Mouse (Mus musculus) heart, adult 9 months (tissue): ENCODE data around the gene Bphl.
"Not testable (repeated sequence)": the region's sequence is repeated elsewhere in the genome, so short reads cannot be mapped to it uniquely, and the experiment has no call there.

ENCODE experiments used
- DNase-seq, 2 experiments: peaks; one replicate each; pipeline ENCODE4 v3.0.0; 2022; ENCODE audit warnings: low spot score in 2 of 2

Gene Bphl

GRCm38 (mm10) chr13:34051692-34052091, 14.3 kb downstream of the Bphl start:
- no peak for DNase-seq

DNA sequence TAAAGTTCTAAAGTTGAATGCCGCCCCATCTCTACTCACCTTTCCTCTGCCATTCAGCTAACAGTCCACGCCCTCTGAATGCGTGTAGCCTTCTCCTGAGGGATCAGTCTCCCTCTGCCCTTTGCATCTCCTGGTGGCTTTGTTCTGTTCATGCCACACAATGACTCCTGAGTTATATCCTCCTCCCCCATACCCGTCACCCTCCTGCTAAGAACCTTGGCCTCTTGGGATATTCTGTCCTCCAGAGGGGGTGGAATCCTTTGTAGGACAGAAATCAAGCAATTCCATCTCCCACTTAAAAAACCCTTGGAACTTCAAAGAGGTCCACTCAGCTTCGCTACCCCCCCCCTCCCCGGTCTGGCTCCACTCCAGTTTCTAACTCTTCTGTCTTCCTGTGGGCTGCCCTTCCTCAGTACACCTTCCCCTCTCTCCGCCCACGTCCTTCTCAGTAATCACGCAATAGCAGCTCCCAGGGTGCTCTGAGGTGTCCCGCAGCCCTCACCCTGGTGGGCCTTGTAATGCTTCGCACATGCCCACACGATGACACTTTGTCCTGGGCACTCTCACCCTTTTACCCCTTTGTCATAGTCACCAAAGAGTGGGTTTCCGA, 16.4 kb downstream of the Bphl start:
- DNase-seq = no peak

- no peak for DNase-seq
These were observed 17.0 kb downstream of the Bphl start for GRCm38 (mm10) chr13:34054391-34054790.

DNA sequence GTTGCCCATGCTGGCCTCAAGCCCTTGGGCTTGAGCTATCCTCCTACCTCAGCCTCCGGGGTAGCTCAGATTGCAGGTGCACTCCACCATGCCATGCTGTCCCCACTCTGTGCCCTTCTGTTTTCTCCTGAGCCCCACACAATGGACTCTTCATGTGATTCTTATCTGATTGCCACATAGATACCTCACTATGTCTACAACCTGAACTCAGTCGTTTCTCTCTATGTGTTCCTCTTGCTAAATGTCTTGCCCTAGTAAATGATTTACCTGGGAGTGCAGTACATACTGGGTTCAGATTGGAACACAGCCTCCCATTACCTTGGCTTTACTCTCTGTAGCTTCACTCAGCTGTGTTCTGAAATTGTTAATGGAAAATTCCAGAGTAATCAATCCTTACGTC, 17.6 kb downstream of the Bphl start:
- no peak for DNase-seq

DNA sequence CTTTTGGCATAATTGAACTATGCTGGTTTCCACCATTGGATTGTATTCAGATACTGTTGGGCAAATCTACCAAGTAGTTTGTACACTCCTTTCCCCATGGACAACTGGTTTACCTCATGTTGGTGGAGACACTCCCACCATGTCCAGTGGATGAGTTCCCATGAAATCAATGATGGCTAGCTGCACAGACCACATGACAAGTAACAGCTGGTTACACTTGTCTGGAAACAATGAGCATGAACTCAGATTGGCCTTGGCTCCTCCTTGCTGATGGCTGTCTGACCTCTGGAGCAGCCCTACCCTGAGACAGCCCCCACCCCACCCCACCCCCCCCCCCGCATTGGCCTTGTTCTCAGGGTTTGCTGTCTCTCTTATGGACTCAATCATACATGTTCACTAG, 19.9 kb downstream of the Bphl start:
- DNase-seq = no peak

GRCm38 (mm10) chr13:34060061-34060460, 22.7 kb downstream of the Bphl start:
- DNase-seq = no peak

- DNase-seq = no peak
These were observed 25.1 kb downstream of the Bphl start for GRCm38 (mm10) chr13:34062466-34062865.

DNA sequence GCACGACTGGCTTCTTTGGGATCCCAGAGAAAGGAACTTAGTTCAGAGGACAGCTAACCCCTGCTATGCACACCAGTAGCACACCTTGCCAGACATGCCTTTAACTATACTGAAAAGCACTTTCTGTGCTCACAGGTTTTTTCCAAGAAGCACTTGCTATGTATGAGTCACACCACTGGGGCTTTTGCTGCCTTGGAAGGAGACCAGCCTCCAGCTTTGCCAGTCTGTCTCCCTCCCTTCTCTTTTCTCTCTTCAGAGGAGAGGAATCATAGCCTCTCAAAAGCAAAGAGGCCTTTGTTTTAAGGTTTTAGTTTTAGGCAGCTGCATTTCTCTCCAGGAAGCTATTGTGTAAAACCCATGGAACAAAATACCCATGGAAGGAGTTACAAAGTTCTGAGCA, 29.0 kb downstream of the Bphl start:
- DNase-seq = peak in 1 of 2 experiments; percentile 23

DNA sequence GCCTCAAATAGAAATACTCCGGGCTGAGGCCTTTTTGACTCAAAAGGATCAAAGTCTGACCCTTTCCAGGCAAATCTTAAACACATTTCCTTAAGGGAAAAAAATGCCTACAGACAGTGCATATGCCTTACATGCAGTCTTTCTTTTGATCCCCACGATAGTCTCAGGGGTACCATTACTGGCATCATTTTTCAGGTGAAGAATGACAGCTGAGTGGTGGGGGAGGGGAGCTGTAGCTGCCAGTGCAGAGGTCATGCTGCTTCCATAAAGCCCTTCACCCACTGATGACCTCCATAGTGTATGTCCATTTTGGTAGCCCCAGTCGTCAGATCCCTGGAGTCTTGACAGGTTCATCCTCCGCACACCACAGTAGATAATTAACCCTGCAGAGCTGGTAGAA, 32.9 kb downstream of the Bphl start:
- no peak for DNase-seq

DNA sequence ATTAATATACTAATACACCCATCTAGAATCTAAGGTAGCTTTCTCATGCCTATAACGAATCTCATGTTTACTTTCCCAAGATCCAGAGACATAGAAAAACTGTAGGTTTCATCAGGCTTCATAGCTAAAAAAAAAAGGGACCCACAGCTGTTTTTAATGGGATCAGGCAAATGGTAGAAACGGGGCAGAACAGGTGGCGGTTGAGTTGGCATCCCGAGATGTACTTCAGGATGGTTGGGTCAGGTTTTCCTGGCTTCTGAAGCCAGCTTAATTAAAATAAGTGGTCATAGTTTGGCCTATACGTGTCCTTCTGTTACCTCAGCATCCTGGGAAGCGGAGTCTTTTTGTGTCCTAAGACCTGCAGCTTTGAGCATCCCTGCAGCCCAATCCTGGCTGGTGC, 34.4 kb downstream of the Bphl start:
- no peak for DNase-seq

DNA sequence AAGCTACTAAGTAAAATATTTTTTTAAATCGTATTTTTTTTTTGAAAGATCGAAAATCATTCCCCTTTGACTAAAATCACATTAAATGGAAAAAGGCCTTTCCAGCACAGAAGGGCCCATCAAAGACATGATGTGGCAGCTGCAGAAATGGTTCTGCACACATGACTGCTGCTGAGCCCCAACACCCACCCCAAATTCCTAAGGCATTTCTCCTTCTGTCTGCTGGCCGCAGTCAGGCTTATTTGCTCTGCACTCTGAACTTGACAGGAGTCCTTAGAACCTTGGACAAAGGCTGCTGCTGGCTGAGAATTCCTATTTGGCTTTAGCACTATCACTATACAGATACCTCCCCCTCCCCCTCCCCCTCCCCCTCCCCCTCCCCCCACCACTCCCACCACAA, 35.5 kb downstream of the Bphl start:
- DNase-seq = no peak

DNA sequence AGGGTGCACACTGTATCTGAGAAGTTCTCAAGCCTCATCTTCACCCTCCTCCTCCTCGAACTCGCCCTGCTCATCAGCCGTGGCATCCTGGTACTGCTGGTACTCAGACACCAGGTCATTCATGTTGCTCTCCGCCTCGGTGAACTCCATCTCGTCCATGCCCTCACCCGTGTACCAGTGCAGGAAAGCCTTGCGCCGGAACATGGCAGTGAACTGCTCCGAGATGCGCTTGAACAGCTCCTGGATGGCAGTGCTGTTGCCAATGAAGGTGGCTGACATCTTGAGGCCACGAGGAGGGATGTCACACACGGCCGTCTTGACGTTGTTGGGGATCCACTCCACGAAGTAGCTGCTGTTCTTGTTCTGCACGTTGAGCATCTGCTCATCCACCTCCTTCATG, 37.0 kb downstream of the Bphl start:
- not testable (repeated sequence) for DNase-seq

GRCm38 (mm10) chr13:34075893-34076292, 38.5 kb downstream of the Bphl start:
- DNase-seq = not testable (repeated sequence)

DNA sequence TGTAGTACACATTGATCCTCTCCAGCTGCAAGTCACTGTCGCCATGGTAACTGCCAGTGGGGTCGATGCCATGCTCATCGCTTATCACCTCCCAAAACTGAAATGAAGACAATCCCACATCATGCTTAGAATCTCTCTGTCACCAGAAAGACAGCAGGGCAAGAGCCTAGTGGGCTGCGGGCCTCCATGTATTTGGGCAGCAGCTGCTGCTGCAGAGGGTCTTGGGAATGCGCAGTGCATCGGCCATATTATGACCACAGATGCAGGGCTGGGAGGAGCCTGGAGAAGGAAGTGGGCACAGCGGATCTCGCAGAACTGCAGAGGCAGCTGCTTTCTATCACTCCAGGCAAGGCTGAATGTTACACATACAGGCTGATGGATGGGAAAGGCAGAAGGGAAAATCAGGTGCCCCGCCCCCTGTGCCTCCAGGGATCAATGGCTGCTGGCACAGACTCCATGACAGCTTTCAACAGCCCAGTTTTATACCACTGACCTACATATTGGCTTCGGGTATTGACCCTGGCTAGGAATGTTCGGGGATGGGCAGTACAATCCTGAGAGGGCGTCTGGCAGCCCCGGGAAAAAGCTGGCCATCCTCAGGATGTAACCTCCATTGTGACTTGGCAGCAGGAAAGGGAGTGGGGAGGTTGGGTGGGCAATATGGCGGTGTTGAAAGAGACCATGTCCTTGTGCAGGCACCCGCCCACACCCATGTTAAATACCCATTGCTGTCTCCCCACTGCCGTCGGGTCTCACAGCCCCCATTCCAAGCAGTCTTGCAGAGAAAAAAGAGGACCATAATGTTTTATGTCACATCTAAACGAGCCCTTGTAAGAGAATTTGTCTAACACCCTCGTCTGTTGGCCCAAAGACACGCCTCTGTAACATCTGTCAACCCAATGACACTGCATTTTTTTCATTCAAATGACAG, 39.4 kb downstream of the Bphl start:
- peak; percentile 52 to 57 for DNase-seq

GRCm38 (mm10) chr13:34077492-34078271, 40.3 kb downstream of the Bphl start, which contains the start of gene Tubb2a:
Tubb2a (minus strand) TSS chr13:34078007.
- DNase-seq = peak; percentile 95

DNA sequence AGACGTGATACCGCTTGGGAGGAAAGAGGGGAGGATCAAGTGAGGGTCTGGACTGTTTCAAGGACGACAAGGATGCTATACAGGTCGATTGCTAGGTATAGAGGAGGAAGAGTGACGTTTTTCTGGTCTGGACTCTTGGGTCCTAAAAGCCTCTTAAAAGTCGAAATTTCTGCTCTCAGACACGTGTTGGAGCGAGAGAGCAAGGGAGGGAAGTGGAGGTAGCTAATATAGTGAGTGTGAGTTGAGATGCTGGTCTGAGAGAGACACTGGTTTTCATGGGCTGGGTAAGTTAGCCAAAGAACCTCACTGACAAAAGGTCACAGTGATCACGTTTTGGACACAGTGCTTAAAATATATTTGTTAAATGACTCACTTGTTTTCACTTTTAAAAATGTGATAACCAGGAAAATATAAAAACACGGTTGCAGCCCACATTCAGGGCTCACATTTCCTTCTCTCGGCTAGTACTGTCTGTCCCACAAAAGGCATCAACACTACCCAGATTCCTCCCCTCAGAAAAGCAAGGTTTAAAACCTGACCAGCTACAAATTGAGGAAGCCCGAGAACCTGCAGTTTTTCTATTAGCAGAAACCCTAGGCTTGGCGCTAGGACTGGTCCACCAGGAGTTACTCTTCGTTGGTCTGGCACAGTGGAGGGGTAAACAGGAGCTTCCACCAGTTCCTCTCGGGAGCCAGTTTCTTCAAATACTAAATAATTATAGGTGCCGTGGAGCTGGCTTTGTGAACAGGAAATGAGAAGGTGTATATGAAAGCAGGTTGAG, 41.3 kb downstream of the Bphl start:
- DNase-seq = no peak

DNA sequence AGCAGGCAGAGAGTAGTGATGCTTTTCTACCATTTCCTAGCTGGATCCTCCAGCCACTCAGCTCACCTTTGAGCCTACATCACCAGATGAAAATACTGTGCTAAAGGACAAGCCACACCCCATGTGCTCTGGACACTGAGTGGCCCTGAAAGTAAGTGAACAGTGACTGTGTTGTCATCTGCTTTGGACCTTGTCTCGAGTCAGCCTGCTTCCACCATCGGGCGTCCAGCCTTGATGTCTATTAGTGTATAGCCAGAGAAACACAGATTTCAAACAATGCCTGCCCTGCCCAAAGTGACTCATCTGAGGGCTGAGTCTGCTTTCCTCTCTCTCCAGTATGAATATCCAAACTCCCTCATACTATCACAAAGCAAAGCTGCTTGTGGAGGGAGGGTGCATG, 42.4 kb downstream of the Bphl start:
- no peak for DNase-seq

GRCm38 (mm10) chr13:34081926-34082325, 44.5 kb downstream of the Bphl start:
- no peak for DNase-seq

DNA sequence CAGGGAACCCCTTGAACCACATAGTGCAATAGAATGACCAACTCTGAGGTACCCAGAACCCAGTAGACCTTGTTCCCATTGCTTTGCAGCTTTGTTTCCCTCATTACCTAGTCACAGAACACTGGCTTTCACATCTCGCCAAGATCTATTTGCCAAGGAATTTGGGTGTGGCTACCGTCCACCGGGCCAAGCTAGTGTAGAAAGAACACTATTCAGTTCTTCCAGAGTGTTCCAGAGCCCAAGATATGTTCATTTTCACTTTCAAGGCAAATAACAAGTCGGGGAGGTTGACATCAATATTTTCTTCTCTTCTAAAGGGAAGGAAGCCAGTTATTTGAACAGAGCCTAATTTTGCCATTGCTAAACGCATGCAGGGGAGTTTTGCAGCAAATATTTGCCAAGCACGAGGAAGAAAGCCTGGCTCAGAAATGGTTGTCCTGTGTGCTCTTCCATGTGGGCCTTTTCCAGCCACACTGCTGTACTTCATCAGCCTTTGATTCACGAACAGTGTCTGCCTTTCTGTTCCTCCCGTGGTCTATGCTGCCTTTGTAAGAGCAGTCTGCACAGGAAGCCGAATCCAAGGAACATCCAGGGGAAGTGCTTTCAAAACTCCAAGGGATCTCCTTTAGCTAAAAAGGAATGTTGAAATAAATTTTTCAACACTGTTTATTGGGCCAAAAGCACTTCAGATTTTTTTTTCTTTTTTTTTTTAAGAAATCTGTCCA, 46.8 kb downstream of the Bphl start:
- peak; percentile 85 for DNase-seq

DNA sequence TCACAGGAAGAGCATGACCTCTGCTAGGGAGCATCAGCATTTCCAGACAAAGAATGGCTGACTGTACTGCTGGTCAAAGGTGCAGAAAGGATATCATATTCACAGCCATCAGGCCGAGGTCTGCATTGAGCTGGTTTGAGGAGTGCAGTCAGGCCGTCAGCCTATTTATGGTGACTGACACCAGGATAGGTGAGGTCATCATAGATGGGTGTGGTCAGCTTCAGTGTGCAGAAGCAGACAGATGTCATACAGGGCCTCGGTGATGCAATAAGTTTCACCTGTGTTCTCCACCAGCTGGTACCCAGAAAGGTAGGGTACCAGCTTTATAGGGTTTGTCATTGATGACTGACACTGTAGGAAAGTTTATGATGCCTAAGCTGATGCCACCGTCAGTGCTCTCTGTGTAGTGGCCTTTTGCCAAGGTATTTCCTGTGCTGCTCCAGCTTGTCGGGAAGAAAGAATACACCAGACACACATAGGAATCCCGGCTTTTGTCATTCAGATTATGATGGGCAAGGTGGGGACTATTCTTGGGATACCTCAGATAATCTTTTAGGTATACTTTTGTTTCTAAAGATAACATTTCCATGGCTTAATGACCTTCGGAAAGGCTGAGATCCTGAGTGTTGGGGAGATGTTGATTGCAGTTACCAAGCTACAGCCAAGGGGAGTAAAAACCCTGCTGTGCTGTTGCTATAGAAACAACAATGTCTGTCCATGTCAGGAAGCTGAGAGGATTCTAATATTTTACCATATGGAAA, 49.8 kb downstream of the Bphl start:
- DNase-seq = no peak
